Mouse (Mus musculus): ENCODE data around the gene Rhbdf2. TPM values are rescaled to one million over a fixed set of nuclear protein-coding genes. Genes with fewer than 3 reads are reported as not detected.

Rhbdf2 gene
- polyA plus RNA-seq (2014; fragmentation: Illumina TruSeq; extraction: RNeasy Lipid Tissue Mini Kit (QIAGEN cat#74804)) = 0.11 TPM

DNA sequence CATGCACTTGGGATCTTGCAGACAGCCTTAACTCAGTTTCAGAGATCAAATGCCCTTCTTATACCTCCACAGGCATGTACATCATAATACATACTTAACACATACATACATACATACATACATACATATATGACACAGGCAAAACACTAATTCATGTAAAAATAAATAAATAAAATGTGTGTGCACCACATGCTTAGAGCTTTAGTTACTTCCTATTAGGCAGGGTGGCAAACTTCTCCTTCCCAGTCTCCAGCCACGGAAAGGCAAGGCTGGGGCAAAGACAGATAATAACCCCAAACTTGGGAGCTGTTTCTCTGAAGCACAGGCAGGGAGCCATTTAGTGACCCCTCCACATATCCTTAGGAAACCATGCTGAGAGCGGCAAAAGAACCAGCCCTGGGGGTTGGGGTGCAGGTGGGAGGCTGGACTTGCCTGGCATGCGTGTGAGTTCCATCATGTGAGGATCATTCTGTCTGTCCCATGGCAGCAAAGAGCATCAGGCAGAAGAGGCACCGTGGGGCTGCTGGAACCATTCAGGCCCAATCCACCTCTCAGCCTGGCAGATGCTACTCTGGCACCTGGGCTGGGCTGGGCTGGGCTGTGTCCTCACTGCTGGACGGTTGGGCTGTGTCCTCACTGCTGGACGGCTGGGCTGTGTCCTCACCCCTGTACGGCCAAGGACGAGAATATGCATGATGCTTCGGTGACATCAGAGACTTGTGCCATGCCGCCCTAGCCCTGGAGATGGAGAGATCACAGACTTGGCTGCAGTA is at the start of gene Rhbdf2:
Gene Rhbdf2 (minus strand): TSS at position 721 of the 773 bp plus-strand sequence.

DNA sequence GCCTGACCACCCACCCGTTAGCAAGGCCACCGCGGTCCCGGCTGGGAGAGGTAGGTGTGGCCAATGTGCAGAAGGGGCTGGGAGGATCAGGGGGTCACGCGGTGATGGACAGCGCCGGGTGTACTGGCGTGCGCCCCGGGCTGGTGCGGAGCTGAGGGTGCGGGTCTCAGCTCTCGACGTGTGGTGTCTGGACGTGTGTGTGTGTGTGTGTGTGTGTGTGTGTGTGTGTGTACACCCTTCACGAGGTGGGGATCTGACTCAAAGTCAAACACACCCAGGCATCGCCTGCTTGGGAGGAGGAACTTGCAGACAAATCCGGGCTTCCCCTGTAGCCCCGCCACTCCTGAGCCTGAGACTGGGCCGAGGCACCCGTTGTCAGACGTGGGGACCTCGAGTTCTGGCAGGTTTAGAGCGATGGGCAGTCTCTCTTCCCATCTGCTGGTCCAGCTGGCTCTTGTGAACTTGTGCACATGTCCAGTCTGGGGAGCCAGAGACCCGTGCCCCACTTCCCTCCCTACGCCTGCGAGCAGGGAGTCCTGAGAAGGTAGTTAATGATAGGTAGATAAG is 27.5 kb upstream of the Rhbdf2 start, which contains the start of gene Cygb:
Gene Cygb (minus strand): TSS at position 59 of the 567 bp plus-strand sequence.

DNA sequence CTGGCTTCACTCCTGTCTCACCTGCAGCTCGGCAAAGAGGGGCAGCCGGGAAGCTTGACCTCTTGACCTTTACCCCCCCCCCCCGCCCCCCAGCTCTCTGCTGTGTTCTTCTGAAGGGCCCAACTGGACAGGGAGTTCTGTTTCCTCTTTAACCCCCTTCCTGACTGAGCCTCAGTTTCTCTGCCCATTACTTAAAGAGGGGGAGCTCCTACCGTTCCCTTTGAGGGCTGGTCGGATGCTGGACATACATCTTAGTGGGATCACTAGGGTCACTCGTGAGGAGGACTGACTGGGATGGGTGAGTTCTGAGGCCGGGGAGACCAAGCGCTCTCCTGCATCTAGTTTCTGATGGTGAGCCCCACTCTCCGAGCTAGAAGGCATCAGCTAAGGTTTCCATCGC is 26.4 kb upstream of the Rhbdf2 start, which contains the start of gene Prcd:
Gene Prcd (plus strand): TSS at position 301 of the 400 bp plus-strand sequence.

DNA sequence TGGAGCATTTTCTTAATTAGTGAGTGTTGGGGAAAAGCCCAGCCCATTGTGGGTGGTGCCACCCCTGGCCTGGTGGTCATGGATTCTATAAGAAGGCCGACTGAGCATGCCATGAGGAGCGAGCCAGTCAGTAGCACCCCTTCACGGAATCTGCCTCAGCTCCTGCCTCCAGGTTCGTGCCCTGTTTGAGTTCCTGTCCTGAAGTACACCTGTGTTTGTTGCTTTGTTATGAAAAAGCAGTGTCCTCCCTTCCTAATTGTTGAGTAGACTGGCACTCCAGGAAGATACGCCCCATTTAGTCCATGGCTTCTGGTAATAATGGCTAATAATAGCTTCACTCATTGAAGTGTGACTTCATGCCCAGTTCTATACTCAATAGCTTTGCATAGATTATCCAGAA is 40.5 kb downstream of the Rhbdf2 start, which contains the start of gene Aanat:
Gene Aanat (plus strand): TSS at position 123 of the 400 bp plus-strand sequence.

DNA sequence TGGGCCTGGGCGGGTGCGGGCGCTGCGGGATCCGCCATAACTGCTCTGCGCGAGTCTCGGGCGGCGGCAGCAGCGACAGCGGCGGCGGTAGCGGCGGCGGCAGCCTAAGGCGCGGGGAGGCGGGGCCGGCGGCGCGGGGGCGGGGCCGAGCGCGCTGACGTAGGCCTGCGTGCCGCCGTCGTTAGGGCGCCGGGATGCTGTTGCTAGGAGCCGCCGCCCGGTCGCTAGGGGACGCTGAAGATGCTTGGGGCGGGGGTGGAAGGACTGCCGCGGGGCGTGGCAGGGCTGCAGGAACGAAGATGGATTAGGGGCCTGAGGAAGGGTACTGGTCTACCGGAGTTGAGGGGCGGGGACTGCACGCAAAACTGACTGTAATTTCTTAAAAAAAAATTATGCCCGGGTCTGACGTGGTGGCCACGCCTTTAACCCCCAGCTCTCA is 45.4 kb downstream of the Rhbdf2 start, which contains the start of gene Ube2o:
Gene Ube2o (minus strand): TSS at position 72 of the 439 bp plus-strand sequence.

Other genes with a start within 250 kb of the Rhbdf2 start
- 0.88 TPM for gene Rnf157, start 214.0 kb downstream of the Rhbdf2 start, polyA plus RNA-seq (2014; fragmentation: Illumina TruSeq; extraction: RNeasy Lipid Tissue Mini Kit (QIAGEN cat#74804))
- 7.1 TPM for gene Ubald2, start 192.9 kb downstream of the Rhbdf2 start, polyA plus RNA-seq (2014; fragmentation: Illumina TruSeq; extraction: RNeasy Lipid Tissue Mini Kit (QIAGEN cat#74804))
- gene Qrich2, start 160.8 kb downstream of the Rhbdf2 start, polyA plus RNA-seq (2014; fragmentation: Illumina TruSeq; extraction: RNeasy Lipid Tissue Mini Kit (QIAGEN cat#74804)) = not detected
- 33.9 TPM for gene Prpsap1, start 132.8 kb downstream of the Rhbdf2 start, polyA plus RNA-seq (2014; fragmentation: Illumina TruSeq; extraction: RNeasy Lipid Tissue Mini Kit (QIAGEN cat#74804))
- gene Sphk1, start 96.1 kb downstream of the Rhbdf2 start, polyA plus RNA-seq (2014; fragmentation: Illumina TruSeq; extraction: RNeasy Lipid Tissue Mini Kit (QIAGEN cat#74804)) = 0.51 TPM
- gene Ube2o, start 45.6 kb downstream of the Rhbdf2 start, polyA plus RNA-seq (2014; fragmentation: Illumina TruSeq; extraction: RNeasy Lipid Tissue Mini Kit (QIAGEN cat#74804)) = 9.0 TPM
- gene Aanat, start 40.6 kb downstream of the Rhbdf2 start, polyA plus RNA-seq (2014; fragmentation: Illumina TruSeq; extraction: RNeasy Lipid Tissue Mini Kit (QIAGEN cat#74804)) = not detected
- gene Prcd, start 26.5 kb upstream of the Rhbdf2 start, polyA plus RNA-seq (2014; fragmentation: Illumina TruSeq; extraction: RNeasy Lipid Tissue Mini Kit (QIAGEN cat#74804)) = 1.3 TPM
- 2.0 TPM for gene Cygb, start 27.3 kb upstream of the Rhbdf2 start, polyA plus RNA-seq (2014; fragmentation: Illumina TruSeq; extraction: RNeasy Lipid Tissue Mini Kit (QIAGEN cat#74804))
- not detected for gene St6galnac1, start 148.5 kb upstream of the Rhbdf2 start, polyA plus RNA-seq (2014; fragmentation: Illumina TruSeq; extraction: RNeasy Lipid Tissue Mini Kit (QIAGEN cat#74804))
- 19.1 TPM for gene Mxra7, start 201.0 kb upstream of the Rhbdf2 start, polyA plus RNA-seq (2014; fragmentation: Illumina TruSeq; extraction: RNeasy Lipid Tissue Mini Kit (QIAGEN cat#74804))
- gene Mettl23, start 216.3 kb upstream of the Rhbdf2 start, polyA plus RNA-seq (2014; fragmentation: Illumina TruSeq; extraction: RNeasy Lipid Tissue Mini Kit (QIAGEN cat#74804)) = 48.1 TPM
- 8.9 TPM for gene Jmjd6, start 216.4 kb upstream of the Rhbdf2 start, polyA plus RNA-seq (2014; fragmentation: Illumina TruSeq; extraction: RNeasy Lipid Tissue Mini Kit (QIAGEN cat#74804))
- 20.6 TPM for gene Mfsd11, start 225.4 kb upstream of the Rhbdf2 start, polyA plus RNA-seq (2014; fragmentation: Illumina TruSeq; extraction: RNeasy Lipid Tissue Mini Kit (QIAGEN cat#74804))
- 536 TPM for gene Srsf2, start 226.1 kb upstream of the Rhbdf2 start, polyA plus RNA-seq (2014; fragmentation: Illumina TruSeq; extraction: RNeasy Lipid Tissue Mini Kit (QIAGEN cat#74804))